Mouse (Mus musculus) kidney, adult 2 months (tissue): ENCODE data around the gene Tspan7. TPM values are rescaled to one million over a fixed set of nuclear protein-coding genes. Genes with fewer than 3 reads are reported as not detected.

Source experiments
- DNase-seq: peaks from one replicate; pipeline ENCODE4 v3.0.0; 2021
- H3K27ac ChIP-seq: fragments of 200-500 bp; 2 replicates; pipeline ENCODE4 v1.5.1; 2012; ENCODE audit warnings: low read depth, low read length, control low read depth, inconsistent platforms; ENCODE audit not compliant: insufficient read depth
- H3K27me3 ChIP-seq: fragments of 200-500 bp; replicated peaks from 2 replicates; pipeline ENCODE4 v1.6.1; 2012; ENCODE audit warnings: mild to moderate bottlenecking, moderate library complexity, low read length, inconsistent platforms; ENCODE audit not compliant: control insufficient read depth, insufficient read depth
- H3K36me3 ChIP-seq: fragments of 200-500 bp; 2 replicates; pipeline ENCODE4 v1.6.1; 2012; ENCODE audit warnings: mild to moderate bottlenecking, moderate library complexity, low read length, inconsistent platforms; ENCODE audit not compliant: control insufficient read depth, insufficient read depth
- H3K4me1 ChIP-seq: fragments of 200-500 bp; 2 replicates; pipeline ENCODE4 v1.6.1; 2011; ENCODE audit warnings: low read length; ENCODE audit not compliant: control insufficient read depth, insufficient read depth
- H3K4me3 ChIP-seq: fragments of 200-500 bp; 2 replicates; pipeline ENCODE4 v1.5.1; 2011; ENCODE audit warnings: mild to moderate bottlenecking, low read depth, low read length, control low read depth; ENCODE audit not compliant: insufficient read depth
- CTCF ChIP-seq: fragments of 200-500 bp; conservative IDR thresholded peaks from 2 replicates; pipeline ENCODE4 v1.5.1; 2011; ENCODE audit warnings: low read depth, mild to moderate bottlenecking, control low read depth, low read length, moderate library complexity, mixed read lengths; ENCODE audit not compliant: insufficient read depth, insufficient read length
- POLR2A ChIP-seq: fragments of 200-500 bp; IDR thresholded peaks from one replicate; pipeline ENCODE4 v1.6.1; 2011; ENCODE audit warnings: low read depth, low read length, control low read depth
- WGBS: fragments of 180-500 bp; shearing (Covaris S2); methylation state at CpG from one replicate; pipeline ENCODE4 v1.1.7; 2018; 5-methylcytosine and 5-hydroxymethylcytosine counted together
- polyA plus RNA-seq: library from polyadenylated mRNA; depleted of rRNA; stranded (reverse); fragments of >200 nt; gene quantifications from 2 replicates; pipeline ENCODE4 v1.2.3, GENCODE M21; 2012; rRNA removed

Gene Tspan7
- 81.7 and 86.1 TPM in 2 replicates for polyA plus RNA-seq

DNA sequence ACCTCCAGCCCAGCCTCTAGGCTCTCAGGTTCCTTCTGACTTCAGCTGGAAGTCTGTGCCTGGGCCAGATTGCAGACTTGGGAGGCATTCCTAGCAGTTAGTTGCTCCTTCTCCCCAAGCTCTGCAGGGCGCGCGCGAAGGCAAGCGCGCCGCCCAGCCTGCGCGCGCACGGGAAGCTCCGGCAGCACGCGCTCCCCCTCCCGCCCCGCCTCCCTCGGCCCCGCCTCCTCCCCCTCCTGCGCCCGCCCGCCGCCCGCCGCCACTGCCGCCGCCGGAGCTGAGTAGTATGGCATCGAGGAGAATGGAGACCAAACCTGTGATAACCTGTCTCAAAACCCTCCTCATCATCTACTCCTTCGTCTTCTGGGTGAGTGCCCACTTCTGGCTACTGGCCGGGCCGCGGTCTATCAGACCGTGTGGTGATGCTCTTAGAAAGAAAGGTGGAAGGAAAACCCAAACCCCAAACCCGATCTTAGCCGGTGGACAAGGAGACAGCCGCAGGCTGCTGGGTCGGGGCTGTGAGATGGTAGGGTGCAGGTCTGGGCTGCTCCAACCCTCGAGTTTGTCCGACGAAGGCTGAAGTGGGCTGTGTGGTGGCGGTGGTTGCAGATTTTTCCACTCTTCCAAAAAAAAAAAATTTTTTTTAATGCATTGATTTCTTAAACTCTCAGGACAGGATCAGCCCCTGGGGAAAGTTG, at the start of gene Tspan7:
Gene Tspan7 (plus strand): TSS at position 287 of the 698 bp plus-strand sequence.
- DNase-seq, result peak; percentile 58
- Histone ChIP-seq H3K27me3 (no peaks in the 10 kb centered on the region), H3K27ac (no peak within 1 kb of the TSS), H3K4me3 (peak within 1 kb of the TSS; percentile 79), H3K36me3 (no peaks in the 10 kb centered on the region), H3K4me1 (no peaks in the 10 kb centered on the region)
- TF ChIP-seq POLR2A (no peak), CTCF (no peak)
- WGBS, result 0% methylated on average over 36 of the region's 41 CpGs

GRCm38 (mm10) chrX:10449323-10449980, 35.5 kb upstream of the Tspan7 start:
- WGBS, result 85% methylated on average over 10 of the region's 10 CpGs
- H3K4me1 ChIP-seq, result no peaks in the 10 kb centered on the region

GRCm38 (mm10) chrX:10450143-10451060, 34.6 kb upstream of the Tspan7 start:
- H3K4me3 ChIP-seq, result no peak overlapping the region
- no peak overlapping the region for H3K27ac ChIP-seq
- DNase-seq, result no peak
- TF ChIP-seq POLR2A (no peak), CTCF (no peak)
- whole genome bisulfite sequencing, result 58% methylated on average over 2 of the region's 2 CpGs
- no peaks in the 10 kb centered on the region for H3K27me3 ChIP-seq
- no peaks in the 10 kb centered on the region for H3K36me3 ChIP-seq
- no peaks in the 10 kb centered on the region for H3K4me1 ChIP-seq

More at GRCm38 (mm10) chrX:10449323-10449980, 35.5 kb upstream of the Tspan7 start:
- no peak for DNase-seq
- no peaks in the 10 kb centered on the region for H3K27me3 ChIP-seq
- H3K27ac ChIP-seq, result no peak overlapping the region
- H3K36me3 ChIP-seq, result no peaks in the 10 kb centered on the region
- no peak overlapping the region for H3K4me3 ChIP-seq
- TF ChIP-seq CTCF, result no peak
- no peak for TF ChIP-seq POLR2A

DNA sequence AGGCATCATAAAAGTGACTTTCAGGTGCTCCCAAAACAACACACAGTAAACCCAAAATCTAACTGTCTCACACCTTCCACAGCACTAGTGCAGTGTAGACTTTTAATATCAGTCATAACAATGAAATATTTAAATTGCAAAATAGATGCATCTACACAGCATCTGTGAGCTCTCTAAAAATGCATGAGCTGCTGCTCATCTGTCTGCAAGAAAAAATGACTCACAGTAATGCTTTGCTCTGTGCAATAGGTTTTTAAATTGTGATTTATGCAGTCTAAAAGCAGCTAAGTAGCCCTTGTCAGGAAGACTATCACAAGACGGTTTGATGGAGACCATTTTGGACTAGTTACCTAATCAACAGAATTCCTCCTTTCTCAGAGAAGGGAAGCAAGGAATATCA, 31.2 kb upstream of the Tspan7 start:
- Histone ChIP-seq H3K4me1 (no peaks in the 10 kb centered on the region), H3K27ac (no peak overlapping the region), H3K36me3 (no peaks in the 10 kb centered on the region), H3K4me3 (no peak overlapping the region), H3K27me3 (no peaks in the 10 kb centered on the region)
- DNase-seq, result no peak
- TF ChIP-seq POLR2A, result no peak
- TF ChIP-seq CTCF, result no peak
- 30% methylated on average over 1 of the region's 1 CpGs for WGBS

DNA sequence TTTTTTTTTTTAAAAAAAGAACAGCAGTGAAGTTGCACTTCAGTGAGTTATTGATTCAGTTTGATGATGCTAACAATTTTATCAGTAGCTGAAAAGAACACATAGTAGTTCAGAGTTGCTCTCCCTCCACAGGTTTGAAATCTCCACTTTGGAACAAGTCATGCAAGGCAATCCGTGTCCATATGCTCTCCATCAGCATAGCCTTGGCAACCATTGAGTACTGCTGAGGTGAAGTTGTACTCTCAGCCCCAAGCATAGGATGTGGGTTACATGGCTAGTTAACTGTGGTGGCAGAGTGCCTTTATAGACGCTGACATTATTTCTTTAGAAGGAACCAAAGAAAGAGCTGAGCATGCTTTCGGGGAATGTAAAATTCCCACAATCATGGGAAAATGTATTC, 27.7 kb upstream of the Tspan7 start:
- DNase-seq, result no peak
- Histone ChIP-seq H3K27ac (no peak overlapping the region), H3K27me3 (no peaks in the 10 kb centered on the region), H3K36me3 (no peaks in the 10 kb centered on the region), H3K4me1 (no peaks in the 10 kb centered on the region), H3K4me3 (no peak overlapping the region)
- no peak for TF ChIP-seq POLR2A
- TF ChIP-seq CTCF, result no peak
- 86% methylated on average over 3 of the region's 3 CpGs for WGBS

DNA sequence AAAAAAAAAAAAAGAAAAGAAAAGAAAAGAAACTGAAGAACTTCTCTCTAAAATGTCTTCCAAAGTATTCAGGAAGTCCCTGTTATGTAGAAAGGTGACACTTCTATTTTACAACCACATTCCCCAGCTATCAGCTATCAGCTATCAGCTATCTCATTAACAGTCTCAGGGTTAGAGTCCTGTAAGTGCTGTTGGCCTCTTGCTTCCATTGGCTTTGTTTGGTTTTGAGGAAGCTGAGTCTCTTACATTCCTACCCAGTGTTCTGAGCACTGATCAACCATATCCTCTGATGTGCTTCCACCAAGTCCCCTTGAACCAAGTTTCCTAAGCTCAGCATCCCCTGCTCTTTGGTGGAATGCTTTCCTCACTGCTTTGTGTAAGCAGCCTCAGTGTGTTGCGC, 7.9 kb upstream of the Tspan7 start:
- Histone ChIP-seq H3K36me3 (no peaks in the 10 kb centered on the region), H3K4me3 (no peak overlapping the region), H3K27ac (no peak overlapping the region), H3K4me1 (no peaks in the 10 kb centered on the region), H3K27me3 (no peaks in the 10 kb centered on the region)
- no peak for DNase-seq
- 100% methylated on average over 1 of the region's 1 CpGs for WGBS
- no peak for TF ChIP-seq POLR2A
- TF ChIP-seq CTCF, result no peak
